Mouse (Mus musculus) gastrocnemius, adult 2 months (tissue): Measurements from ENCODE around the gene Slc37a2. TPM values are rescaled to one million over a fixed set of nuclear protein-coding genes. Genes with fewer than 3 reads are reported as not detected.
"Not testable (repeated sequence)": the region's sequence is repeated elsewhere in the genome, so short reads cannot be mapped to it uniquely, and the experiment has no call there.

Source experiments
- DNase-seq: peaks from one replicate; pipeline ENCODE4 v3.0.0; 2022
- H3K27ac ChIP-seq: fragments of 200-600 bp; 2 replicates; pipeline ENCODE4 v1.8.1; 2022; ENCODE audit warnings: mild to moderate bottlenecking
- H3K4me3 ChIP-seq: fragments of 200-600 bp; 2 replicates; pipeline ENCODE4 v1.8.1; 2022; ENCODE audit warnings: mild to moderate bottlenecking, moderate library complexity
- CTCF ChIP-seq: fragments of 200-600 bp; IDR thresholded peaks from 2 replicates; pipeline ENCODE4 v1.8.1; 2022; ENCODE audit warnings: antibody characterized with exemption, mild to moderate bottlenecking, moderate library complexity
- intact Hi-C: fragments of 180-260 bp; cut with DNase I; formaldehyde crosslinking; loops from one replicate; pipeline ENCODE4 v1.15.1; 2025
- long read RNA-seq, 2 experiments: library from polyadenylated mRNA; stranded (forward); transcript quantifications; one replicate each; pipeline ENCODE4 v2.0.0; 2021
- total RNA-seq, 2 experiments: library from RNA; stranded (reverse); gene quantifications; 2 replicates each; pipeline ENCODE4 v1.2.3; 2021

Slc37a2 gene
- total RNA-seq = under 1 TPM; 0.36 to 0.50 TPM
- long read RNA-seq, experiment 1, full-length matches to known transcripts = 1 of 1 reads
- long read RNA-seq, experiment 1, partial matches to known transcripts = 0 of 1 reads
- long read RNA-seq, experiment 1, other reads (novel, unspliced or antisense) = 0 of 1 reads
- long read RNA-seq, experiment 2, full-length matches to known transcripts = 1 of 1 reads
- long read RNA-seq, experiment 2, partial matches to known transcripts = 0 of 1 reads
- long read RNA-seq, experiment 2, other reads (novel, unspliced or antisense) = 0 of 1 reads

- TF ChIP-seq CTCF = no peak
- peak within 1 kb of the TSS; percentile 59 for H3K27ac ChIP-seq
These were observed at the start of gene Slc37a2 for GRCm38 (mm10) chr9:37255149-37255888. Slc37a2 (minus strand) TSS chr9:37255738.

GRCm38 (mm10) chr9:37301720-37302119, 46.2 kb upstream of the Slc37a2 start:
- Histone ChIP-seq H3K4me3 (no peak overlapping the region), H3K27ac (no peak overlapping the region)
- no peak for TF ChIP-seq CTCF
- intact Hi-C loops = no loop called here
- DNase-seq = no peak

More at GRCm38 (mm10) chr9:37255149-37255888, at the start of gene Slc37a2:
- H3K4me3 ChIP-seq = peak within 1 kb of the TSS; percentile 68
- intact Hi-C loops = no loop called here
- peak; percentile 85 for DNase-seq

GRCm38 (mm10) chr9:37300501-37300900, 45.0 kb upstream of the Slc37a2 start:
- H3K4me3 ChIP-seq, DNase-seq, H3K27ac ChIP-seq, intact Hi-C loops: not testable (repeated sequence)

DNA sequence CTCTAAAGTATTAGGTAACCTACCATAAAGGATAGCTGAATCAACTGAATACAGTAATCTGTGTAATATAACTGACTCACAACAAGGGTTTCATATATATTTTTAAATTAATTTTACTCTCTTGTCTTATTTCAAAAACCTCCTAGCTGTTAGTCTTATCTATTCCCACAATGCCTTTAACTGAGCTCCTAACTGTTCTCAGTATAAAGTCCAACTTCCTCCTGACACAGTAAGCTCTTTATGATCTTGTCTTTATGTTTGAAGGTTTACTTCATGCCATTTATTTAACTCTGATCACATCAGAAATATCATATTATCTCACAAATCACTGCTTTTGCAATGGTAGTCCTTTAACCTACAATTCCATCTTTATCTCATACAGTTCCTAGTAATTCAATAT, 40.0 kb upstream of the Slc37a2 start:
- TF ChIP-seq CTCF = no peak
- DNase-seq = no peak
- intact Hi-C loops = no loop called here
- Histone ChIP-seq H3K4me3 (no peak overlapping the region), H3K27ac (no peak overlapping the region)

GRCm38 (mm10) chr9:37266622-37267021, 11.1 kb upstream of the Slc37a2 start:
- DNase-seq = no peak
- Histone ChIP-seq H3K27ac (no peak overlapping the region), H3K4me3 (no peak overlapping the region)
- intact Hi-C loops = no loop called here
- no peak for TF ChIP-seq CTCF

- H3K27ac ChIP-seq = no peak overlapping the region
- TF ChIP-seq CTCF = peak; percentile 45
- H3K4me3 ChIP-seq = peak overlapping the region; percentile 68
- DNase-seq = peak; percentile 56
- intact Hi-C loops = no loop called here
These were observed 319 bp upstream of the Slc37a2 start for GRCm38 (mm10) chr9:37255889-37256225.

DNA sequence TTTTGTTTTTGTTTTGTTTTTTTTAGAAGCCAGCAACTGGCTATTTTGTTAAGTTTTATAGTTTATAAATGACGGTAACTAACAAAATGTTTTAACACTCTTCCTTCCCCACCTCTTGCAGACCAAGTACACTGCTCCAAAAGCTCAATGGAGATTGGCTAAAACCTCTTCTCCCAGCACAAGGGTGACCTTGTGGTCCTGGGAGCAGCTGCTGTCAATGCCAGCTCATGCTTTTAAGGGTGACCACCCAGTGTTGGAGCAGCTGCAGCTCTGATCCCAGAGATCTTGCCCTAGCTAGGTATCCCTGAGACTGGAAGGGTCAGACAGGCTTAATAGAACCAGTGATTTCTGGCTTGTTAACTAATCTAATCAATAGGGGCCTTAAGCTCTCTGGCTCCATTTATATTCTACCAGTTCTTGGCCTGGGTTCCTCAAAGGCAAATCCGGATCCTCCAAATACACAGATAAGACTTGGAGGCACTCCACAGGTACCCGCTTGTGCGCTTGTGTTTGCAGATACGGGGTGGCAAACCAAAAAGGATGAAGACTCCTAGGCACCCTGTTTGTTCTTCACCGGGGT, 917 bp downstream of the Slc37a2 start:
- H3K27ac ChIP-seq = peak overlapping the region; percentile 59; the same call in 1 of the 2 replicates
- DNase-seq = no peak
- no peak for TF ChIP-seq CTCF
- intact Hi-C loops = no loop called here
- H3K4me3 ChIP-seq = peak overlapping the region; percentile 68

- intact Hi-C loops = no loop called here
- H3K27ac ChIP-seq = no peak overlapping the region
- no peak for TF ChIP-seq CTCF
- no peak for DNase-seq
- no peak overlapping the region for H3K4me3 ChIP-seq
These were observed 4.9 kb downstream of the Slc37a2 start for GRCm38 (mm10) chr9:37250631-37251030.

DNA sequence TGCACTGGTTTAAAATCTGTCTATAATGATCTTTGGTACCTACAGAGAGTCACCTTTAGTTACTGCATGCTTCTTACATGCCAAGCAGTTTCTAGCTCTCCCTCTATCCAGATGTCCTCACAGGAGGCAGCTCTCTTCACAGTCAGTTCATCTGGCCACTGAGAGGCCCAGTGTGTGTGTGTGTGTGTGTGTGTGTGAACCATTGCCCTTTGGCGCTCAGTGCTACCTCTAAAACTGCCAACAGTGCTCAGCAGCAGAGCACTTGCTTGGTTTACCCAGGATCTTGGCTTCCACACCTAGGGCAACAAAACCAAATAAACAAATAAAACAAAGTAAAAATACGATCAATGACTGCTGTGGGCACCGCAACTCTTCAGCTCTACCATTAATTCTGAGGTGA, 5.6 kb downstream of the Slc37a2 start:
- no peak for TF ChIP-seq CTCF
- no peak overlapping the region for H3K27ac ChIP-seq
- DNase-seq = no peak
- intact Hi-C loops = no loop called here
- H3K4me3 ChIP-seq = no peak overlapping the region

GRCm38 (mm10) chr9:37248381-37248906, 7.1 kb downstream of the Slc37a2 start:
- no peak overlapping the region for H3K27ac ChIP-seq
- no peak for DNase-seq
- H3K4me3 ChIP-seq = no peak overlapping the region
- TF ChIP-seq CTCF = no peak
- intact Hi-C loops = no loop called here

- no peak for TF ChIP-seq CTCF
- peak; percentile 42 for DNase-seq
- no peak overlapping the region for H3K4me3 ChIP-seq
- no peak overlapping the region for H3K27ac ChIP-seq
- intact Hi-C loops = no loop called here
These were observed 8.1 kb downstream of the Slc37a2 start for GRCm38 (mm10) chr9:37247429-37247828.

DNA sequence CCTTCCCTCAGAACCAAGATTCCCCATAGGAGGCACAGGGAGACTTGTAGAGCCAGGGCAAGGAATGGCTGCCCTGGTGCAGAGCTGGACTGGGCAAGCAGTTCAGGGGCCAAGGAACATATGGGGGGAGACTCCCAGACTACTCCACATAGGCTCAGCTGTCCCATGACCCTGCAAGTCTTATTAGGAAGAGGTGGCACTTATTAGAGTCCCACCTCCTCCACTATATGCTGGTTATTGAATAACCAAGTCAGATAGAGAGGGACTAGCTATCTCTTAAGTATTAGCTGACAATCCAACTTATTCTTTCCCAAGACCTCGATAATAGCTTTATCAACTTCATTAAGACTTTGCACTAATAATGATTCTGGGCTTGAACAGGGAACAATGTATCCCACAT, 9.7 kb downstream of the Slc37a2 start:
- intact Hi-C loops = no loop called here
- no peak for TF ChIP-seq CTCF
- no peak for DNase-seq
- no peak overlapping the region for H3K27ac ChIP-seq
- H3K4me3 ChIP-seq = no peak overlapping the region

DNA sequence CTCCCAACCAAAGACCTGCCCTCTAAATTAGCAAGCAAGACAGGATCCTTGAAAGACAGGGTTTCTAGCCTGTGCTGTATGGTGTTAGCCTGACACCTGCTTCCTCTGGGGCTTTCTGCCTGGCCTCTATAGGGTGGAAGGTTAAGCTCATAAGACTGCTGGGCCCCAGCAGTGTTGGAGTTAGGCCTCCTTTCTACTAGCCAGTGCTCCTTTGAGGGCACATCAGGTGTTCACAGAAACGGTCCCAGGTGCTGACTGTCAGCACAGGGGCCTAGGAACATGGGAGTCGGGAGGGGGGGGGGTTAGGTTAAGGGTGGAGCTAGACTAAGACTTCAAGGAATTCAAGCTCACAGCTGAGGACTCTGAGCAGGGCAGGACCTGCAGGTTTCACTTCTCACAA, 10.1 kb downstream of the Slc37a2 start:
- no peak for DNase-seq
- TF ChIP-seq CTCF = no peak
- intact Hi-C loops = no loop called here
- Histone ChIP-seq H3K27ac (no peak overlapping the region), H3K4me3 (no peak overlapping the region)
